Mouse (Mus musculus): ENCODE measurements at regions not wholly inside any gene's neighbourhood (a gene's known extent, or its start where the extent isn't known, plus 50 kb on each side); places are given as distances from the start of the nearest gene placed in this dataset.

GRCm38 (mm10) chr5:46108020-46108419 is 250.6 kb upstream of the Lcorl start:
- no peak for DNase-seq (ENCODE audit: low spot score in 2 of 2)
- intact Hi-C loops (cut with DNase I), result no loop called here

DNA sequence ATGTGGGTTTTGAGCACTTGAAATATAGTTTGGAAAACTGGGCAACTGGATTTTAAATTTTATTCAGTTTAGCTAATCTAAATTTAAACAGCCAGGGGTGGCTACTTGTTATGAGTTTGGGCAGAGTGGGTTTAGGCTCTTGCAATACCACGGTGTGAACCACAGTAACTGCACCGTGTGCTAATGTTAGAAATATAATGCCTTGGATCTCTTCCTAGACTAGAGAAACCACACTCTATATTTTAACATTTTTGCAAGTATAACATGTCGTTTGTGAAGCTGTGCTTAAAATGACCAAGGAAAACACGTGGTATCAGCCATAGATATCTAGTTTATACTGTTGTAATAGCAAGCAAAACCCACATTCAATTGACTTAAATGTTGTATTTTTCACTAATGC is 245.9 kb upstream of the Lcorl start:
- peak in 1 of 2 experiments; percentile 27 for DNase-seq (ENCODE audit: low spot score in 2 of 2)
- intact Hi-C loops (cut with DNase I), result no loop called here

DNA sequence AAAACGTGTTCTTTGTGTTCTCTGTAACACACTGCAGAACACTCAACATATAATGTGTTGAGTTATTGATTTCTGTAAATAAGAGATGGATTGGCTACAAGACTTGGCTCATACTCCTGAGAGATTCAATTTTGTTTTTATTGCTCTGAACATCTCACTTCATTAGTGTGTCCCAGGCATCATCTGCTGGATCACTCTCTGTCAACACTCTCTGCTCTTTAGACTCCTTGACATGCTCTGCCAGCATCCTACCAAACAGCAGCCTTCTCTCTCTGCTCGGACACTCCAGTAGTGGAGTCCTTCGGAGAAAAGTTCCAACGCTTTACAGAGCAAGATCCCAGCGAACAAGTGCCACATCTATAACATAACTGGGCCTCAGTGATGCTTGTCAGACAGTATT is 235.1 kb upstream of the Lcorl start:
- intact Hi-C loops (cut with DNase I), result no loop called here
- DNase-seq (ENCODE audit: low spot score in 2 of 2), result no peak

DNA sequence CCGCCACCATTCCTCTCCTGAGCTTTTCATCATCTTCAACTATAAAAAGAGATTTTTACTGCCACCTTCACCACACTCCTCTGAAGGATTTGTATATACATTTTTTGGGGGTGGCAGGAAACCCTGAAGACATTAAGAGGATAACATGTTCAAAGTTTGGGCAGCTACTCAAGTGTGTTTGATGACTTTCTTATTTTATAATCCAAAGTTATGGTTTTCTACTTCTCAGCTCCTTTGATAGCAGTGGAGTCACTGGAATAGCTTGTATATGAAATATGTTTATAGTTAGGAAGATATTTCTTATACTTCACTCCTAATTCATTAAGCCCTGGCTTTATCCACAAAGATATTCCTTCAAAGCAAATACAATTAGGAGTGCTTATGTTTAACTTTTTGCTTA is 229.5 kb upstream of the Lcorl start:
- DNase-seq (ENCODE audit: low spot score in 2 of 2), result no peak
- intact Hi-C loops (cut with DNase I), result no loop called here

DNA sequence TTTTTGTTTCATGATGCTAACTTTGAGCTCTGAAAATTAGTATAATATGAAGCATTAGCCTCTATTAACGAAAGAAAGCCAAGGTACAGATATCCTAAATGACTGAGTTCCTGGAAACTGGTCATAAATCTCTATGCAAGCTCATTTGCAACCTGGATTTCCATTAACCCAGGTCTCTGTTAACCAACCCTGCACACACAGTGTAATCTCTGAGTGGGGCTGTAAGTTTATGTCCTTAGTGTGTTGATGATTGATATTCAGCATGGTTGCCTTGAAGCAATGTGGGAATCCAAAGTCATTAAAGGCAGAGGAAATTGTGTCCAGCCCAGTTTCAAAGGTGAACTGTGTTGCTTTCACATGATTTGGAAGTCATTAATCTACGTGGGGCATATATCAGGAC is 225.9 kb upstream of the Lcorl start:
- intact Hi-C loops (cut with DNase I), result no loop called here

DNA sequence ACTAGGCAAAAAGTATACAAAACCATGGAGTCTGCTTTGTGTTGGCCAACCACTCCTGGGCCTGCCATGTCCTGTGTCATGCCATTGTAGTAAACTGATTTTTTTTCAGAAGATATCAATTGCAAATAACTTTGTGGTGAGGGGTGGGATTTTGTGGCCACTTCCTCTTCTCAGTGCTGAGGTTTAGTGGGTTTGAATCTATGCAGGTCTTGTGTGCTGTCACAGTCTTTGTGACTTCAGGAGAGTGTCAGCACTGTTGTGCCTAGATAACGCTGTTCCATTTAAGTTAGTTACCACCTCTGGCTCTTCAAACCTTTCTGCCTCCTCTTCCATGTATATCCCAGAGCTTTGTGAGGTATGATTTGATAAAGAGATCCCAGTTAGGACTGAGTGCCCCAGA is 216.3 kb upstream of the Lcorl start:
- DNase-seq (ENCODE audit: low spot score in 2 of 2), result no peak
- intact Hi-C loops (cut with DNase I), result no loop called here

More for the DNA sequence above, 225.9 kb upstream of the Lcorl start:
- DNase-seq (ENCODE audit: low spot score in 2 of 2), result no peak

DNA sequence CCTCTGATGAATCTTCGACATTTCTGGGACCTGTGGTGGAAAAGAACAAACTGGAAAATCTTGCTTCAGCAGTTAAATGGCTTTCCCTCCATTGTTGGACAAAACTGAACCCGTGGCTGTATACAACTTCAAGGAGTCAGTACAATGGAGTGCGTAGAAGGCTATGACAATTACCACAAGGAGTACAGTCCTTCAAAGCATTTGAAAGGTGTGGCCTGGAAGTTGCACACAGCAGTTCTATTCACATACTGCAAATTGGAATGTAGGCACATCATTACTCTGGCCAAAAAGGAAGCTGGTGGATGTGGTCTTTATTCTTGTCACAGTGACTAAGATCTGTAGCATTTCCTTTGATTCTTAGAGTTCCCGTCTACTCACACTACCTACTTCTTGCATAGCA is 215.7 kb upstream of the Lcorl start:
- no peak for DNase-seq (ENCODE audit: low spot score in 2 of 2)
- intact Hi-C loops (cut with DNase I), result no loop called here

DNA sequence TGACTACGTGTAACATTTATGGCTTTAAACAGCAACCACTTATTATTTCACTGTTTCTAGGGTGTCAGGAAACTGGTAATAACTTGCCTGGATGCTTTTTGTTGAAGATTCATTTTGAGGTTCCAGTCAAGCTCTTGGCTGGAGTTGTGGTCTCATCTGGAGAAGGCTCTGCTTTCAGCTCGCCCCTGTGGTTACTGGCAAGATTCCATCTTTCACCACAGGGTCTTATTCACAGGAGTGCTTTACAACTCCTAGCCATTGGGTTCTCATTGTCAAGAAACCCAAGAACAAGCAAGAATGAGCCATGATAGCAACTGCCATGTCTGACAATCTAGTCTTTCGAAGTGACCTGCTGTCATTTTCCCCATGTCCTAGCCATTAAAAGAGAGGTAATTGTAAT is 202.5 kb upstream of the Lcorl start:
- intact Hi-C loops (cut with DNase I), result no loop called here
- DNase-seq (ENCODE audit: low spot score in 2 of 2), result no peak

DNA sequence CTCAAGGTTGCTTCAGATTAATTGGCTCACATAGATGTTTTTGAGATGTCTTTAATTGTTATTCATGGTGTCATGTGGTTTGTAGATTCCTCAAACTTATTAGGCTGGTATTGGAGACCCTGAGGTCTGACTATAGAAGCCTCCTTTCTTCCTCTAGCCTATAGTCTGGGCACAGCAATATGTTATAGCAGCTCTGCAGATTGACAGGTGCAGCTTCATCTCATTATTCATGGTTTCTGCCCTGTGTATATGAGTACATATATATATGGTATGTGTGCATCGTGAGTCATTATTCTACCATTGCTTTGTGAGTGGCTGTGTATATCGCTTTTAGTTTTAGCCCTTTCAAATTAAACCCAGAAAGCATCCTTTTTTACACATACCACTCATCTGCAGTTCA is 197.4 kb upstream of the Lcorl start:
- intact Hi-C loops (cut with DNase I), result no loop called here
- DNase-seq (ENCODE audit: low spot score in 2 of 2), result no peak

- intact Hi-C loops (cut with DNase I), result no loop called here
- DNase-seq (ENCODE audit: low spot score in 2 of 2), result no peak
Measured at GRCm38 (mm10) chr5:46042684-46043348, 185.4 kb upstream of the Lcorl start.

GRCm38 (mm10) chr5:46033008-46033676 is 175.7 kb upstream of the Lcorl start:
- peak in 1 of 2 experiments; percentile 9 for DNase-seq (ENCODE audit: low spot score in 2 of 2)
- intact Hi-C loops (cut with DNase I), result no loop called here

GRCm38 (mm10) chr5:46032206-46032605 is 174.8 kb upstream of the Lcorl start:
- no peak for DNase-seq (ENCODE audit: low spot score in 2 of 2)
- intact Hi-C loops (cut with DNase I), result no loop called here

DNA sequence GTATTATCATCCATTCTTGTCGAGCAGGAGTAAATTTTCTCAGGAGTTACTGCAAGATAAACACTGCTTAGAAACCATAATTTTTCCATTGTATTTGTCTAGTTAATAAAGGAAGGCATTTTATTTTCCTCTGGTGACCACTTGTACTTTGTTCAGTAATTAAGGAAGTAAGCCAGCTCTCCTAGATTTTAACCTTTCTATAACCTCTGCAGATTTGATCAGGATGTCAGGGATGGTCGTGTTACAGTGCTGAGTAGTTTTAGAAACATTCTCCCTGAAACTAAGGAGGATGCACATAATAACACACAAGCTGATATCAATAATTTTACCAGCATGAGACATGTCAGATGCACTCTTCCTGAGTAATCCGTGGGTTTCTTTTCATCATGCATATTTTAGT is 166.7 kb upstream of the Lcorl start:
- no peak for DNase-seq (ENCODE audit: low spot score in 2 of 2)
- intact Hi-C loops (cut with DNase I), result no loop called here

GRCm38 (mm10) chr5:46023456-46023855 is 166.0 kb upstream of the Lcorl start:
- intact Hi-C loops (cut with DNase I), result no loop called here
- peak; percentile 20 to 37 for DNase-seq (ENCODE audit: low spot score in 2 of 2)

- intact Hi-C loops (cut with DNase I), result no loop called here
- DNase-seq (ENCODE audit: low spot score in 2 of 2), result no peak
Measured at GRCm38 (mm10) chr5:46022047-46022422, 164.6 kb upstream of the Lcorl start.

GRCm38 (mm10) chr5:46021398-46022046 is 164.1 kb upstream of the Lcorl start:
- intact Hi-C loops (cut with DNase I), result no loop called here
- peak in 1 of 2 experiments; percentile 55 for DNase-seq (ENCODE audit: low spot score in 2 of 2)

DNA sequence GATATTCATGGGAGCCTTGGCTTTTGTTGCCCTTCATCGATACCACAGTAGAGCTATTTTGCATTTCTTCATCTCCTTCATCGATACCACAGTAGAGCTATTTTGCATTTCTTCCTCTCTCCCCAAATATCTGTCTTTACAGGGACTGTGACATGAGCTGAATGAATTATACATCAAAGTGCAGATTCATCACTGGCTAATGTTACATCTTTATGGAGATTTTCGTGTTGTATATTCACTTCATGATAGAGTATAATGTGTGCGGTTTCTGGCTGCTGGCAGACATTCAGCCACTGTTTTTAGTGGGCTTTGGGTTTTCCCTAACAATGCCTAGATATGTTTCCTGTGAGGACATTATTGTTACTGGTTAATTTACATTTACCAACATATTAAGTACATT is 162.8 kb upstream of the Lcorl start:
- no peak for DNase-seq (ENCODE audit: low spot score in 2 of 2)
- intact Hi-C loops (cut with DNase I), result no loop called here

DNA sequence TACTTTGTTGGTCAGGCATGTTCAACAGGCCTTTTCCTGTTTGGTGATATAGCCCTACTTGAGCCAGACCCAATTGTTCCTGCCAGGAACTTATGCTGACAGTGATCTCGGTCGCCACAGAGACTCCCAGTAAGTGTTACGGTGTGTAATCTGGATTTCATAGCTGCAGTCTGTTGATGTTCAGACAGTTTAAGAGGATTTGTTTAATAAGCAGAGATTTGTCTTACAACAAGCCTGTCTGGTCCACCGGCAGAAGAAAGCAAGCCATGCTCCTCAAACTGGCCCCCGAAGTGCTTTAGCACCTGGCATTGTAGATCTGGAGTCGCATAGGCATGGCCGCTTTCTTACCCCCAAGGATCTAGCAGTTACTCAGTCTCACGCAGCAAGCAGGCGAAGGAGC is 150.0 kb upstream of the Lcorl start:
- no peak for DNase-seq (ENCODE audit: low spot score in 2 of 2)
- intact Hi-C loops (cut with DNase I), result no loop called here

- peak in 1 of 2 experiments; percentile 25 for DNase-seq (ENCODE audit: low spot score in 2 of 2)
- intact Hi-C loops (cut with DNase I), result no loop called here
Measured at GRCm38 (mm10) chr5:46006691-46007090, 149.3 kb upstream of the Lcorl start.

GRCm38 (mm10) chr5:46006228-46006627 is 148.8 kb upstream of the Lcorl start:
- intact Hi-C loops (cut with DNase I), result no loop called here
- no peak for DNase-seq (ENCODE audit: low spot score in 2 of 2)

- intact Hi-C loops (cut with DNase I), result no loop called here
- DNase-seq (ENCODE audit: low spot score in 2 of 2), result no peak
Measured at GRCm38 (mm10) chr5:46005631-46006030, 148.2 kb upstream of the Lcorl start.
